Mouse (Mus musculus): ENCODE measurements around the gene Ucn3. TPM values are rescaled to one million over a fixed set of nuclear protein-coding genes. Genes with fewer than 3 reads are reported as not detected.
"Not testable (repeated sequence)": the region's sequence is repeated elsewhere in the genome, so short reads cannot be mapped to it uniquely, and the experiment has no call there.

The Ucn3 gene
- total RNA-seq (2021), result not detected in 2 replicates
- long read RNA-seq, experiment 1, result 0 reads
- long read RNA-seq, experiment 2, result 0 reads

GRCm38 (mm10) chr13:3945249-3945648 lies at the start of gene Ucn3:
Ucn3 (minus strand) TSS chr13:3945349.
- no peak for DNase-seq

GRCm38 (mm10) chr13:3992081-3992480 lies 46.9 kb upstream of the Ucn3 start:
- DNase-seq, result no peak

GRCm38 (mm10) chr13:3968849-3969248 lies 23.7 kb upstream of the Ucn3 start:
- no peak for DNase-seq

GRCm38 (mm10) chr13:3951198-3951914 lies 6.2 kb upstream of the Ucn3 start:
- no peak for DNase-seq

GRCm38 (mm10) chr13:3949477-3949876 lies 4.3 kb upstream of the Ucn3 start:
- no peak for DNase-seq

GRCm38 (mm10) chr13:3947267-3947666 lies 2.1 kb upstream of the Ucn3 start:
- no peak for DNase-seq

- DNase-seq, result no peak
These were observed 450 bp downstream of the Ucn3 start for GRCm38 (mm10) chr13:3944699-3945098.

- no peak for DNase-seq
These were observed 19.1 kb downstream of the Ucn3 start for GRCm38 (mm10) chr13:3926046-3926445.

GRCm38 (mm10) chr13:3925632-3926031 lies 19.5 kb downstream of the Ucn3 start:
- no peak for DNase-seq

- DNase-seq, result no peak
These were observed 20.7 kb downstream of the Ucn3 start for GRCm38 (mm10) chr13:3924483-3924882.

- DNase-seq, result peak; percentile 94
These were observed 27.4 kb downstream of the Ucn3 start, which contains the start of the genes Net1 and Tubal3 for GRCm38 (mm10) chr13:3917571-3918311. Net1 (minus strand) TSS chr13:3918220. Tubal3 (plus strand) TSS chr13:3918274.

GRCm38 (mm10) chr13:3913504-3913903 lies 31.6 kb downstream of the Ucn3 start:
- no peak for DNase-seq

GRCm38 (mm10) chr13:3910356-3910755 lies 34.8 kb downstream of the Ucn3 start:
- DNase-seq, result no peak

- no peak for DNase-seq
These were observed 36.9 kb downstream of the Ucn3 start for GRCm38 (mm10) chr13:3908262-3908661.

GRCm38 (mm10) chr13:3907151-3907696 lies 37.9 kb downstream of the Ucn3 start:
- no peak for DNase-seq

GRCm38 (mm10) chr13:3899301-3899700 lies 45.8 kb downstream of the Ucn3 start:
- DNase-seq, result peak; percentile 37

- not testable (repeated sequence) for DNase-seq
These were observed 46.9 kb downstream of the Ucn3 start for GRCm38 (mm10) chr13:3898202-3898601.

- DNase-seq, result peak; percentile 75
These were observed 48.2 kb downstream of the Ucn3 start for GRCm38 (mm10) chr13:3896913-3897312.

GRCm38 (mm10) chr13:3896032-3896431 lies 49.1 kb downstream of the Ucn3 start:
- no peak for DNase-seq

- DNase-seq, result no peak
These were observed 49.7 kb downstream of the Ucn3 start for GRCm38 (mm10) chr13:3895397-3895980.

GRCm38 (mm10) chr13:3894549-3894948 lies 50.6 kb downstream of the Ucn3 start:
- no peak for DNase-seq

GRCm38 (mm10) chr13:3893126-3893734 lies 51.9 kb downstream of the Ucn3 start:
- DNase-seq, result peak; percentile 95
